Mouse (Mus musculus) lung, postnatal 0 days (tissue): ENCODE measurements around the gene Olfr1179.

Experiments used
- CTCF ChIP-seq: IDR thresholded peaks from 2 replicates; pipeline ENCODE4 v1.5.1; 2016; ENCODE audit warnings: antibody characterized with exemption, mild to moderate bottlenecking
- EP300 ChIP-seq: IDR thresholded peaks from 2 replicates; pipeline ENCODE4 v1.6.1; 2016; ENCODE audit warnings: antibody characterized with exemption, mild to moderate bottlenecking, control low read depth

DNA sequence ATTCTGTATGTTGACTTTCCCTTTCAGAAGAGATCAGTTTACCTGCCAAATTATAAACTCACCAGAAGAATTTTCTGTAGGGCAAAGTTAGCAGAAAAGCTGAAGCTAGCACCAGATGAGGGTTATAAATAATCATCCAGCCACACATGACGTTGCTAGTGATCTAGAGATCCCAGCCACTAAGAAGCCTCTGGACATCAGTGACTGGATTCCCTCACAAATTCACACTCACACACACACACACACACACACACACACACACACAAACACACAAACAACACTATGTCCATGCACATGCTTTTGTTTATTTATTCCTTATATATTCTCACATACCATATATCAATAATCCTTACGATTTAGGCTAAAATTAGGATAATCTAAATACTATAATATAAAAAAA, 12.8 kb upstream of the Olfr1179 start, which contains the start of gene Olfr1180:
- TF ChIP-seq CTCF (no peak), EP300 (no peak)
